Mouse (Mus musculus): ENCODE measurements at regions not wholly inside any gene's neighbourhood (a gene's known extent, or its start where the extent isn't known, plus 50 kb on each side); places are given as distances from the start of the nearest gene placed in this dataset.

DNA sequence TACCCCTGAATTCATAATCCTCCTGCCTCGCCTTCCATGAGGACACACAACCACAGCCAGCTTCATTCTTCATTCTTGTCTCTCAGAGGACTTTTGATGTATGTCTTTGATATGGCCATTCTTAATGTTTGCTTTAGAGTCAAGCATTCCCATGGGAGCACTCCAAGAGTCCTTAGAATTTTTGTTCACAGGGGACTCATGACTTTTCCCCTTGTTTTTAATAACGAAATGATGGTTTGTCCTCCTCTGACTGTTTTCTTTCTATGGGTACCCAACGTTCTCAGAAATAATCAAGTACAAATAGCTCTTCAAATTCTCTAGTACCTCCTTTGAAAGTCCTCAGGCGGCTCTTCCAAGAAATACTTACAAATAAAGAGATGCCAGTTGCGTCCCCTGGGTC is 184.4 kb downstream of the Cbln4 start:
- no peak for ATAC-seq (ENCODE audit: low FRiP score, low read depth)
- Histone ChIP-seq H3K27me3 (no peaks in the 10 kb centered on the region), H3K4me2 (replicated peaks) (no peak overlapping the region), H3K27ac (no peak overlapping the region), H3K9me3 (no peaks in the 10 kb centered on the region), H3K9ac (no peak overlapping the region), H3K36me3 (no peaks in the 10 kb centered on the region), H3K4me3 (no peak overlapping the region), H3K4me1 (no peaks in the 10 kb centered on the region)
- WGBS: 83% methylated on average over 5 of the region's 5 CpGs

DNA sequence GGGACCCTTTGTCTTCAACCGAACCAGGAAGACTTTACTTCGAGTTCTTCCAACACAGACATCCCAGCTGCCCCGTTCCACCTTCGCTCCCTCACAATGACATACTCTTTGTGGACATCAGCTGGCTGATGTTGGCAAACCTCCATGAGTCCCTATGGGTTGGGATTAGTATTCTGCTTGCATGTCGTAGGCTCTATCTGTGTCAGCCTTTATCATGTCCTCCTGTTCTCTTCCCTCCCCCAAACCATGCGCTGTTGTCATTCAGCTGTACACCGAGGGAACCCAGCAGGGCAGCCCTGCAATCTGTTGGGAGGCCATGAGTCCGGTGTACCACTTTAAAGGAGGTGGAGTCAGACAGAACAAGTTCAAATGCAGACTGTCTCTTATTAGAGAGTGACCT is 186.8 kb downstream of the Cbln4 start:
- WGBS: 86% methylated on average over 8 of the region's 8 CpGs
- no peak for ATAC-seq (ENCODE audit: low FRiP score, low read depth)
- H3K9ac ChIP-seq: no peak overlapping the region

DNA sequence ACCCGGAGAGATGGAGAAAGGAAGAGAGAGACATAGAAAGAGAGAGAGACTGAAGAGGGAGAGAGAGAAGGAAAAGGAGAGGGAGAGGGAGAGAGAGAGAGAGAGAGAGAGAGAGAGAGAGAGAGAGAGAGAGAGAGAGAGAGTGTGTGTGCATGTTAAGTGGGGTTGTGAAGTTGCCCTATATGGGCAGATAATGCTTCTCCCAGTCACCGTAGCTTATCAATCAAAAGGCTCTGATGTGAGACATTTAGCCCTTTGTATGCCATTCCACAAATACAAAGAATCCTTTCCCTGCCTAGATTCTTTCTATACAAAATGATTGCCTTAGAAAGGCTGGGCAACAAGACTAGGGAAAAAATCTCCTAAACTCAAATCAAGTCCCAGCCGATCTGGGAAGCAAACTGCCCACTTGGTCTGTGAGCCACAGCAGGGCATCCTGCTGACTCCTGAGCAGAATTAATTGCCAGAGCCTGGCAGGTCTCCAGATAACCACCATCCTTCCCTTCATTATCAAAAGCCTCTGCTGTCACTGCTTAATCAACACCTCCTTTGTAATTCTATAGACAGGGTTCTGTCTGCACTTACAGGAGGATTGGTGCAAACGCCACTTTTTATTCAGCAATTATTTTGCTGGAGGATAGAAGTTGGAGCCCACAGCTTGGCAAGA is 196.3 kb downstream of the Cbln4 start:
- Histone ChIP-seq H3K27me3 (no peaks in the 10 kb centered on the region), H3K4me1 (no peaks in the 10 kb centered on the region), H3K4me3 (no peak overlapping the region), H3K4me2 (replicated peaks) (no peak overlapping the region), H3K27ac (no peak overlapping the region), H3K36me3 (no peaks in the 10 kb centered on the region), H3K9ac (no peak overlapping the region), H3K9me3 (no peaks in the 10 kb centered on the region)
- no peak for ATAC-seq (ENCODE audit: low FRiP score, low read depth)
- WGBS: 35% methylated on average over 4 of the region's 4 CpGs

More for the DNA sequence above, 186.8 kb downstream of the Cbln4 start:
- no peaks in the 10 kb centered on the region for H3K9me3 ChIP-seq
- no peaks in the 10 kb centered on the region for H3K36me3 ChIP-seq
- no peaks in the 10 kb centered on the region for H3K4me1 ChIP-seq
- H3K27me3 ChIP-seq: no peaks in the 10 kb centered on the region
- no peak overlapping the region for H3K27ac ChIP-seq
- H3K4me2 ChIP-seq (replicated peaks): no peak overlapping the region
- H3K4me3 ChIP-seq: no peak overlapping the region

- Histone ChIP-seq H3K4me2 (replicated peaks) (no peak overlapping the region), H3K27ac (no peak overlapping the region), H3K27me3 (no peaks in the 10 kb centered on the region), H3K4me3 (no peak overlapping the region), H3K36me3 (no peaks in the 10 kb centered on the region), H3K9me3 (no peaks in the 10 kb centered on the region), H3K9ac (no peak overlapping the region), H3K4me1 (no peaks in the 10 kb centered on the region; the same call in 1 of the 2 replicates)
- WGBS: 61% methylated on average over 14 of the region's 14 CpGs
- no peak for ATAC-seq (ENCODE audit: low FRiP score, low read depth)
These were observed 203.1 kb downstream of the Cbln4 start for GRCm38 (mm10) chr2:171840058-171840713.

- no peaks in the 10 kb centered on the region for H3K4me1 ChIP-seq
- H3K27ac ChIP-seq: no peak overlapping the region
- ATAC-seq (ENCODE audit: low FRiP score, low read depth): no peak
- H3K9me3 ChIP-seq: no peaks in the 10 kb centered on the region
- no peak overlapping the region for H3K9ac ChIP-seq
- H3K4me3 ChIP-seq: no peak overlapping the region
- 88% methylated on average over 6 of the region's 6 CpGs for WGBS
- H3K27me3 ChIP-seq: no peaks in the 10 kb centered on the region
- no peak overlapping the region for H3K4me2 ChIP-seq (replicated peaks)
- no peaks in the 10 kb centered on the region for H3K36me3 ChIP-seq
These were observed 221.1 kb downstream of the Cbln4 start for GRCm38 (mm10) chr2:171822156-171822555.

GRCm38 (mm10) chr2:171818504-171818903 is 224.8 kb downstream of the Cbln4 start:
- Histone ChIP-seq H3K9me3 (no peaks in the 10 kb centered on the region), H3K4me2 (replicated peaks) (no peak overlapping the region), H3K27ac (no peak overlapping the region), H3K4me3 (no peak overlapping the region), H3K27me3 (no peaks in the 10 kb centered on the region), H3K9ac (no peak overlapping the region), H3K36me3 (no peaks in the 10 kb centered on the region), H3K4me1 (no peaks in the 10 kb centered on the region)
- ATAC-seq (ENCODE audit: low FRiP score, low read depth): no peak
- 74% methylated on average over 8 of the region's 8 CpGs for WGBS

DNA sequence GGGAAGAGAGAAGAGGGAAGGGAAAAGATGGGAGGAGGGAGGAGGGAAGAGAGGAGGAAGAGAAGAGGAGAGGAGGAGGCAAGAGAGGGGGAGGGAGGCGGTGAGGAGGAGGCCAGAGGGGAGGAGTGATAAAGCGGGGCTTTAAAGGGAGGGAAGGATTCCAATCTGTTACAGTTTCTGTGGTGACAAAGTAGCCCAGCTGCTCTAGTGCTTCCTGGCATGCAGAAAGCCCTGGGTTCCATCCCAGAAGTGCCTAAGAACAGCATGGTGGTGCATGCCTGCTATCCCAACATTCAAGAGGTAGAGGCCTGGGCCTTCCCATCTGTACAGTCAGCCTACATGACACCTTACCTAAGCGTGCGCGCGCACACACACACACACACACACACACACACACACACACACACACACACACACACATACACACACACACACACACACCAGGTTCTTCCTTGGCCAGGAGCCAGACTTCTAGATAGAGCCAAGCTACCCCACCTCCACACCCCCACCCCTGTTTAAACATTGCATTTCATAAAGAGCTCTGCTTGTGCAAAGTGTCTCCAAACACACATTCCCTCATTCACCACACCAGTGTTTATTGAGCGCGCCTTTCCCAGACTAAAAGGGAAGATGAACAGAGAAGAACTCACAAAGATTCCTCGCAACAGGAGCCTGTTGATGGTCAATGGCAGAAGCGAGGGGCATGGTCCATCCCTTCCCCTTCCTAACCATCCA is 226.4 kb downstream of the Cbln4 start:
- no peaks in the 10 kb centered on the region for H3K9me3 ChIP-seq
- H3K4me2 ChIP-seq (replicated peaks): no peak overlapping the region
- no peaks in the 10 kb centered on the region for H3K36me3 ChIP-seq
- no peak overlapping the region for H3K9ac ChIP-seq
- no peak for ATAC-seq (ENCODE audit: low FRiP score, low read depth)
- H3K27me3 ChIP-seq: no peaks in the 10 kb centered on the region
- no peak overlapping the region for H3K27ac ChIP-seq
- peaks cover 3% of the 10 kb centered on the region; the same call in 1 of the 2 replicates for H3K4me1 ChIP-seq
- WGBS: 79% methylated on average over 6 of the region's 10 CpGs
- no peak overlapping the region for H3K4me3 ChIP-seq

- H3K27me3 ChIP-seq: no peaks in the 10 kb centered on the region
- H3K9ac ChIP-seq: no peak overlapping the region
- ATAC-seq (ENCODE audit: low FRiP score, low read depth): no peak
- 50% methylated on average over 3 of the region's 3 CpGs for WGBS
- no peak overlapping the region for H3K27ac ChIP-seq
- H3K4me3 ChIP-seq: no peak overlapping the region
- peaks cover 3% of the 10 kb centered on the region; the same call in 1 of the 2 replicates for H3K4me1 ChIP-seq
- no peaks in the 10 kb centered on the region for H3K36me3 ChIP-seq
- H3K4me2 ChIP-seq (replicated peaks): no peak overlapping the region
- no peaks in the 10 kb centered on the region for H3K9me3 ChIP-seq
These were observed 230.6 kb downstream of the Cbln4 start for GRCm38 (mm10) chr2:171812701-171813100.

DNA sequence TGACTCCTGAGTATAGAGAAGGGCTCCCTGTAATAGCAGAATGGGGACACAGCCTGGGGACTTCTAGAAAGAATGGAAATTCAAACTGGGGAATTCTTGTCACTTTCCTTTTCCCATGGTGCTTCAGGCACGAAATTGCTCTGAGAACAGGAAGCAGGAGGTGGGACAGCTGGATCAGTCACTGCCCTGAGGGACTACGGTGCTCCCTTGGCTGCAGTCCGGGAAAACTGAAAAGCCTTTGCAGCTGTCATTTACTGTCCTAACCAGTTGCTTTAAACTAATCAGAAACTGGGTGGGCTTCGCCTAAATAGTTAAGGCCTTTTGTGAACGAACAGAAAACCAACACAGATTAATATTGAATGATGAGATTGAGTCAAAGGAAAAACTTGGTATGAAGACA is 237.9 kb downstream of the Cbln4 start:
- no peaks in the 10 kb centered on the region for H3K36me3 ChIP-seq
- no peak overlapping the region for H3K27ac ChIP-seq
- no peak for ATAC-seq (ENCODE audit: low FRiP score, low read depth)
- H3K9me3 ChIP-seq: no peaks in the 10 kb centered on the region
- peaks cover 7% of the 10 kb centered on the region; the same call in 1 of the 2 replicates for H3K27me3 ChIP-seq
- no peak overlapping the region for H3K4me2 ChIP-seq (replicated peaks)
- WGBS: 58% methylated on average over 5 of the region's 5 CpGs
- H3K4me3 ChIP-seq: no peak overlapping the region
- H3K4me1 ChIP-seq: peaks cover 3% of the 10 kb centered on the region; the same call in 1 of the 2 replicates
- no peak overlapping the region for H3K9ac ChIP-seq

DNA sequence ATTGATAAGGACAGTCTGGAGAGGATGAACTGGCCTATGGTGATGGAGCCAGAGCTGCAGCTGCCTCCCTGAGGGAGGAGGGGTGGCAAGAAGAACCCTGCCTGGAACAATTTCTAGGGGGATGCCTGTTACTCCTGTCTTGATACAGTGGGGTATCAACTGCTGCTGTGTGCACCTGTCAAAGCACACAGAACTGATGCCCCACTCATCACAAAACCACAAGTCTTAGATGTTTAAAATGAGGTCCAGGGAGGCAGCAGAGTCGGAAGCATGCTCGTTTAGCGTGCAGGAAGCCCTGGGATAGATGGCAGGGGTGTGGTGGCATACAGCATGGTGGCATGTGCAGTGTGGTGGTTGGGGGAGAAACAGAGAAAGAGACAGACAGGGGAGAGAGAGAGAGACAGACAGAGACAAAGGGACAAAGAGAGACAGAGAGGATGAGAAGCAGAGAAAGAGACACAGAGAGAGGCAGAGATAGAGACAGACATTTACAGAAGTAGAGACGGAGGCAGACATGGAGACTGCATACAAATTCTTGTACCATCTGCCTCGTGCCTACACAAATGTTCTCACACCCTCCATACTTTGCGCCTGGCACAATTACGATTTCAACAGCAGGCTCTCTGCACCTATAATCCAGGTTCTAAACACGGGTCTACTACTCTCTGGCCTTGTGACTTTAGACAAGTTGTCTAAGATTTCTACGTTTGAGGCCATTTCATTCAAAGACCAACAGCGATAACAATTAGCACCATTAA is 242.6 kb downstream of the Cbln4 start:
- Histone ChIP-seq H3K4me1 (peaks cover 21% of the 10 kb centered on the region), H3K27ac (no peak overlapping the region), H3K36me3 (no peaks in the 10 kb centered on the region), H3K9me3 (no peaks in the 10 kb centered on the region), H3K9ac (no peak overlapping the region), H3K27me3 (peaks cover 15% of the 10 kb centered on the region; the same call in 1 of the 2 replicates), H3K4me2 (replicated peaks) (no peak overlapping the region), H3K4me3 (no peak overlapping the region)
- no peak for ATAC-seq (ENCODE audit: low FRiP score, low read depth)
- WGBS: 74% methylated on average over 10 of the region's 10 CpGs

GRCm38 (mm10) chr2:171799351-171799750 is 243.9 kb downstream of the Cbln4 start:
- Histone ChIP-seq H3K9ac (no peak overlapping the region), H3K36me3 (no peaks in the 10 kb centered on the region), H3K27ac (no peak overlapping the region), H3K27me3 (peaks cover 15% of the 10 kb centered on the region; the same call in 1 of the 2 replicates), H3K9me3 (no peaks in the 10 kb centered on the region), H3K4me2 (replicated peaks) (peak overlapping the region; percentile 36; the same call in 1 of the 2 replicates), H3K4me3 (no peak overlapping the region), H3K4me1 (peaks cover 21% of the 10 kb centered on the region)
- WGBS: 20% methylated on average over 9 of the region's 9 CpGs
- no peak for ATAC-seq (ENCODE audit: low FRiP score, low read depth)

DNA sequence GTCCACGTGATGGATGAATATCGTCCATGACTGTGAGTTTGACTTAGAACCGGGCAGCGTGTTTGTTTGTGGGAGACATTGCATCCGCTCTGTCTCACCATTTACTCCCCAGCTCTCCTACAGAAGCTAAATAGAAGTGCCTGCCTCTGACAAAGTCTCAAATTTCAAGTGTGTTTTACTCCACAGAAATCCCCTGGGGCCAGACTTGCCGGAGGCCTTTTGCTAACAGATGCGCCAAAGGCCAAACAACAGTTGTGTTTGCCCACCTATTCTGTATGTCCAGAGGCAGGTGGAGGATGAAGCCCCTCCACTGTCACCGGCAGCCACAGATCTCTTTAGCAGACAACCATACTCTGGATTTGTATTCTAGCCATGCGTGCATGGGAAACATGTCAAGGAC is 252.6 kb downstream of the Cbln4 start:
- WGBS: 45% methylated on average over 9 of the region's 9 CpGs

More for the DNA sequence above, 252.6 kb downstream of the Cbln4 start:
- Histone ChIP-seq H3K27me3 (no peaks in the 10 kb centered on the region), H3K9ac (no peak overlapping the region), H3K4me1 (peaks cover 11% of the 10 kb centered on the region), H3K36me3 (no peaks in the 10 kb centered on the region), H3K27ac (no peak overlapping the region), H3K4me3 (no peak overlapping the region), H3K9me3 (no peaks in the 10 kb centered on the region), H3K4me2 (replicated peaks) (no peak overlapping the region)
- no peak for ATAC-seq (ENCODE audit: low FRiP score, low read depth)

Data from limb, embryonic 13.5 days (tissue).